Mouse (Mus musculus): ENCODE data around the gene Fbxo11.

- TF ChIP-seq EP300 (IDR thresholded peaks at IDR 0.05; ENCODE audit: insufficient read depth, low read depth, low read length) (no peak), CTCF (IDR thresholded peaks at IDR 0.05) (no peak), POLR2A (IDR thresholded peaks at IDR 0.05; ENCODE audit: insufficient read depth, low read depth, low read length) (no peak)
Measured at GRCm38 (mm10) chr17:88014456-88014855, 50.6 kb downstream of the Fbxo11 start.
